Mouse (Mus musculus) stomach, embryonic 15.5 days (tissue): ENCODE results near the gene Ccdc171. TPM values are rescaled to one million over a fixed set of nuclear protein-coding genes. Genes with fewer than 3 reads are reported as not detected.

Experiments used
- polyA plus RNA-seq: library from polyadenylated mRNA; unstranded; fragments of >200 nt; fragmentation: Nextera tagmentation; extraction: Ambion mirVana; gene quantifications from 2 replicates; pipeline ENCODE4 v1.2.1, GENCODE M21; 2015

Ccdc171 gene
- polyA plus RNA-seq, 1 experiment from 2014 or later: 4.8 TPM

Other genes starting within 250 kb of the Ccdc171 start
- 2.2 and 3.3 TPM in 2 replicates for gene Ttc39b, start 201.3 kb upstream of the Ccdc171 start, polyA plus RNA-seq
- gene Snapc3, start 107.8 kb upstream of the Ccdc171 start, polyA plus RNA-seq: 33.6 and 37.9 TPM in 2 replicates
- gene Psip1, start 39.1 kb upstream of the Ccdc171 start, polyA plus RNA-seq: 98.1 and 104 TPM in 2 replicates